Mouse (Mus musculus) right cerebral cortex, adult 2 months (tissue): ENCODE measurements around the gene Gm42906.

Experiments
- DNase-seq, 2 experiments: peaks; one replicate each; pipeline ENCODE4 v3.0.0; 2021 to 2022; ENCODE audit warnings: low spot score in 2 of 2

The Gm42906 gene

DNA sequence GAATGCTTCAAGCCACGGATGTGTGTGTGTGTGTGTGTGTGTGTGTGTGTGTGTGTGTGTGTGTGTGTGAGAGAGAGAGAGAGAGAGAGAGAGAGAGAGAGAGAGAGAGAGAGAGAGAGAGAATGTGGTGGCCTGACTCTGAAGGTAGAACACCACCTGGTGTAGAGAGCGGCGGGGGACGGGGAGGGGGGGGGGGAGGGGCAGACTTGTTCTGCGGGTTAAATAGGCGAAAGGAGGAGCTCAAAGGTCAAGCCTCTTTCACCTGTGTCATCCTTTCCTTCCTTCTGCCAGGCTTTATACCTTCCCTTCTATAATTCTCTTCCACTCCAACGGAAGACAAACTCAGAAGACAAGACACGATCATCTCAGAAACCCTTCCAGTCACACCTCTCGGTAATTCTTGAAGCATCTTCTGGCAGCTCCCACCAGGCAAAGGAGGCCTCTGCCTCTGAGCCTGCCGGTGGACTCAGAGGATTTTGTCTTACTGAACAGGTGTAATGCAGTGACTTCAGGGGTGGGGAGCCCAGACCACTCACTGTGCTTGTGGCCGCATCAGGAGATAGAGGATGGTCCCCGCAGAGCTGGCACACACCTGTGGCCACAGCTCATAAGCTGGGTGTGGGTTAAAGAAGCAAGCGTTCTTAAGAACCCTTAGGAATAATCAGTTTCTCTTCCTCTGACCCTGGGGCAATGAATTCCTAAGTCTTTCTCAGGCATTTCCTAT is 195.2 kb downstream of the Gm42906 start:
- no peak for DNase-seq

DNA sequence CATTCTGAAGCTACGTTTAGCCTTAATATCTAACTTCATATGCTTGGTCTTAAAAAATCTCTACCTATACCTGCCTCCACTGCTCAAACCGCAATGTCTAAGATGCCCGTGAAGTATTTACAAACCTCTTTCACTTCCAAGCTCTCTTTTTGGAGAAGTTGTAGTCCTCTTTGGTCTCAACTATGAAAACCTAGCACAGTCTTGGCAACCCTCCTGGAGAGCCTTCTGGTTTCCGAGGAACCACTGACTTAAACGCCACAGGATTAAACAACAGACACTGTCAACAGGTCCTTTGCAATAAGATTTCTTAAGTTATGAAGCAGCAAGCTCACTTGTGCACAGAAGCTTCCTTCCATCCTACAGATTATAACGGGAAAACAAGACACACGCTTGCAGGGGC is 196.1 kb downstream of the Gm42906 start:
- no peak for DNase-seq

GRCm38 (mm10) chr5:151231411-151231810 is 196.6 kb downstream of the Gm42906 start:
- DNase-seq, result no peak

DNA sequence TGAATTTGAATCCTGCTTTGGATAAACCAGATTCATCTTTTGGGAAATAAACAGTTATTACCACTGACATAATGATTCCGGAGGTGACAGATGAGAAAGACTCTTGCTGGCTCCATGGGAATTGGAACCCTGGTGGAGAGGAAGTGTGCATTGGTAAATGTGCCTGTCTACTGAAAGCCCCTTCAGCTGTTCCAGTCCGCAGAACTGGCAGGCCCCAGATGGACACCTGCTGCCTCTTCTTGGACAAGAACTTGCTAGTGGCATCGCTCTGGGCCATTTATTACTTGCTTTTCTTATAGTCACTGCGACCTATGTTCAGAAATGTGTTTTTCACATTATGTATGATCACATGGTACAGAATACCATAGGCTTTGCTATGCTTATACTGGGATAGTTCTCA is 197.5 kb downstream of the Gm42906 start:
- DNase-seq, result no peak

DNA sequence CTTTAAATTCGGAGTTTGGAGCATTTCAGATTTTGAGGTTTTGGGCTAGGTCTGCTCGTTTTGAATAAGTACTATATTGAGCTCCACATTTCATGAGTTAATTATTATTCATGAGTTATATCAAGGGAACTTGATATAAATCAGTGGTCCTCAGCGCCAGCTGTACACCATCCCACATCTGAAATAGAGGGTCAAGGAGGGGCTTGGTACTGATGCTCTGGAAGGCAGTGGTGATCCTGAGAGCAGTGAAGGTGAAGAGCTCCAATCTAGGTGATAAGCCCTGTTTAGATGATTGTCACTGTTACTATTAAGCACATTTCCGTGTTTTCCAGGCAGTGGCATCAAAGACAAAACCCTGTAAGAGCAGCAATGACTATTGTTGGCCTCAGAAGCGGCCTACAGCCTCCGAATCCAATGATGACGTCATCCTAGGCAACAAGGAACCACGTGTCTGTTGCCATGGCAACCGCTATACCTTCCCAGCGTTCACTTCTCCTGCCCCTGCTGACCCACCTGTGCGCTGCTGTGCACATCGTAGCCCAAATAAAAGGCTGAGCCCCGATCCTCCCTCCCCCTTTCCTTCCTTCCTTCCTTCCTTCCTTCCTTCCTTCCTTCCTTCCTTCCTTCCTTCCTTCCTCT is 199.5 kb downstream of the Gm42906 start:
- no peak for DNase-seq

DNA sequence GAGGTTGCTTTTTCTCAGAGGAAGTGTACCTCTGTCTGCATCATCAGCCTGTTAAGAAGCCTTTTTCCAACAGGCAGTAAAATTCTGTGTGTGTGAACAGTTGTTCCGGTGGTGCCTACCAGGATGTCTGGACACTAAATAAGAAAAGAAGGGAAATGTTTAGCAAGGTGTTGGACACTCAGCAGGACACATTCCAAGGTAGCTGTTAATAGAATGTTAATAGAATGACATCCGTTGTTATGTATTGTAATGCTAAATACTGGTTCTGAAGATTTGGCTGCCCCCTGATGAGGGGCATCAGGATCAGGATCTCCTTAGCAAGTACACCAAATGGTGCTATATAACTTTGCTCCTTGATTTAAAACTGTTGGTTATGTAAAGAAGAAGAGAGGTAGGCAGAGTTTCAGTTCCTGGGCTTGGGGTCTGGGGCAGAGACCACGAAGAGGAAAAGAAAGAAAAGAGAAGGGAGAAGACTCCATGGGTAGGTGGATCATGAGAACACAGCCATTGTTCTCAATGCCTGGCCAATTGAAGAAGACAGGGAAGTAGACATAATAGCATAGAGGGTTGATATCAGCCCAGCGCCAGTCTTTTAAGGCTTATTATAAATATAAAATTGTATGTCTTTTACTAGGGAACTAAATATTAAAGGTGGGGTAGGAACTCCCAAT is 204.1 kb downstream of the Gm42906 start:
- no peak for DNase-seq

DNA sequence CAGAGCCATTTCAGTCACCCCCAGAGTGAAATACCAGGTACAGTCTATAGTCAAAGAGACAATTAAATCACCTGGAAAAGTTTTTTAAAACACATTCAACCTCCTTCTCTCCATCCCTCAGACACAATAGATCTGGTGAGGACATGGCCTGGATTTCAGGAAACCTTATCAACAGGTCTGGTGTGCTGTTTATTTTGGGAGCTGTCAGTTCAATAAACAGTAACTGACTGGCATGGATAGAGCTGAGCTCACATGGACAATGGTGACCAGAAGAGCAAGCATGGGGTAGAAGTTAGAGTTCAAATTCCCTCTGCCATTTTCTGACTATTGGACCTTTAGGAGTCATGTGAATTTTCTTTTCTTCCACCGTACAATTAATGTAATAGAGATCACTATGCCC is 205.2 kb downstream of the Gm42906 start:
- no peak for DNase-seq

- DNase-seq, result no peak
Measured at GRCm38 (mm10) chr5:151218689-151219115, 209.3 kb downstream of the Gm42906 start.

DNA sequence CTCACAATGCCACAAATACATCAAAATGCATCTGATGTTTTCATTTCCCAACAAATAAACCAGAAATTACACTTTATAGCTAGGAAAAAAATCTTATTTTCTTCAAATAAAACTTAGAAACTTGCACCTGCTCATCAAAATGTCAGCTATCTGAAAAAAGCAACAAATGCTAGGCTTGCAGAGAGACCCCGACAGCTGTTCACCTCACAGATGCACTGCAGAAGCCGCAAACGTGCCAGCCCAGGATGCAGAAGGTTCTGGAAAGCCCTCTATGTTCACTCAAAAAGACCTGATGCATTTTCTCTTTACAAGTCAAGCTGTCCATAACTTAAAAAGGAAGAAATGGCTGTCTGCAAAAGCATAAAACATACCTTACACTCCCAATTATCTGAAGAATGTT is 214.9 kb downstream of the Gm42906 start:
- no peak for DNase-seq

GRCm38 (mm10) chr5:151210869-151211268 is 217.1 kb downstream of the Gm42906 start:
- DNase-seq, result no peak

DNA sequence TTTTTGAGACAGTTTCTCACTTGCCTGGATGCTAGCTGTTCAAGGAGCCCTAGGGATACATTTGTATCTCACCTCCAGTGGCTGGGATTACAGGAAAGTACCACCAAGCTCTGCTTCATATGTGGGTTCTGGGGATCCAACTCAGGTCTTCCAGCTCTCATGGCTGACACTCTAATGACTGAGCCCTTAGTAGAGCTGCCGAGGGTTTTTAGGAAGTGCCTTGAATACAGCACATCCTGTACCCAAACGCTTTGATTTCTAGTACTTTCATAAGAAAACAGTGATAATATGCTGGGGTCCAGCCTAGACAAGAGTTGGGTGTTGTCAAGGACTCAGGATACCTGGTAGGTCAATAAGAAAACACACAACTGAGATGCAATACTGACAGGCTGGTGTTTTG is 217.9 kb downstream of the Gm42906 start:
- DNase-seq, result no peak

- no peak for DNase-seq
Measured at GRCm38 (mm10) chr5:151205017-151205416, 222.9 kb downstream of the Gm42906 start.

DNA sequence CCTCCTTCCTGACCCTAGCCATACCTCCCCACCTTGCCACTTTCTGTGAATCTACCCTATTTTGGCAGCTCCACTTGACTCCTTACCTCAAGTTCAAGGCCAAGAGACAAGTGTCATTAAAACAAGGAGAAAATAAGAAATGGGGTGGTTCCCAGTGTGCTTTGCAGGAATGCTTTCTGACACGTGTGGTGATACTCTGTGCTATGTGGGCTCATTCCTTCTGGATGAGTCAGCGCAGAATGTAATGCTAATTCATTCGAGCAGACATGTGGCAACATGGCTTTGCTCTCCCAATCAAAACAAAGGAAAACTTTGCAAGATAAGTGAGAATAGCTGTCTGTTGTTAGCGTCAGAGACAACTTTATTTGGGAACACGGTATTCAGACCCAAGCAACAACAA is 225.0 kb downstream of the Gm42906 start:
- no peak for DNase-seq

GRCm38 (mm10) chr5:151201220-151201619 is 226.7 kb downstream of the Gm42906 start:
- no peak for DNase-seq

GRCm38 (mm10) chr5:151199235-151199634 is 228.7 kb downstream of the Gm42906 start:
- no peak for DNase-seq

DNA sequence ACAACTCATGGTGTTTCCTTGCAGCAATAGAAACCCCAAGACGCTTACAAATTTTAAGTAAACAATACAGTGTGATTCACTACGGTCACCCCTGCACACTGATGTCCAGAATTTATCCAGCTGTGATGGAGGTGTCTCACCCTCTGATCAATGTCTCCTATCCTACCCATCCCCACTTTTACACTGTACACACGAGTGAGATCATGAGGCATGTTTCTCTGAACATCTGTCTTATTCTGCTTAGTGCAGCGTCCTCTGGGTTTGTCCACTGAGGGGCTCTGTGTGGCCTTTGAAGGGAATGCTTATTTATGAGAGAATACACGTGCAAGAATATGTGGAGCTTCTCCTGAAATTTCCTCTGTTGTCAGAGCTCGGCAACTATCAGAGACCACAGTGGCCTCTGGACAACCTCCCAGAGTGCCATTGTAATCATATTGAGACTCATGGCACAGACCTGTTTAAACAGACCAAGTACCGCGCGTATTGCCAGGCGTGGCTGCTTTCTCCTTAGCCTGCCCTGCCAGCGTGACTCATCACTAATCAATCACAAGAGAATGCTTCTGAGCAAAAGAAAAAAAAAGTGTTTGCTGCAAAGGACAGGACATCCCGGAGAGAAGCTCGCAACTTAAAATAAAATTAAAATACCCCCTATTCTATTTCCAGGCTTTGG is 231.2 kb downstream of the Gm42906 start:
- DNase-seq, result no peak

- no peak for DNase-seq
Measured at GRCm38 (mm10) chr5:151193885-151194520, 234.0 kb downstream of the Gm42906 start.

DNA sequence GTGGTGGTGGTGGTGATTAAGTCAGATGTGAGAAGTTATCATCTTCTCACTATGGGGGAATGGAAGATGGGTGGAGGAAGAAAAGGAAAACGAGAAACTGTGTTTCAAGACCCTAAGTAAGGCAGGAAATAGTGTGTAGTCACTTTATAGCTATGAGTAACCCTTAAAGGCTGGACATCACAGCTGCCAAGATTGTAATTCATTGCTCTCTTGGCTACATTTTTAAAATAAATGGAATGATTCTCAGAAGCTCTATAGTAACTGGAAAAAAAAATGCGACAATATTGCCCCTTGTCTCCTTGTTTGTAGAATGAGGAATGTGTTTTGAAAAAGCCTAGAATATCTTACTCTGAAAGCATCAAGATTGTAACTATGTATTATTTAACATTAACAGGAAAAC is 235.7 kb downstream of the Gm42906 start:
- DNase-seq, result no peak

DNA sequence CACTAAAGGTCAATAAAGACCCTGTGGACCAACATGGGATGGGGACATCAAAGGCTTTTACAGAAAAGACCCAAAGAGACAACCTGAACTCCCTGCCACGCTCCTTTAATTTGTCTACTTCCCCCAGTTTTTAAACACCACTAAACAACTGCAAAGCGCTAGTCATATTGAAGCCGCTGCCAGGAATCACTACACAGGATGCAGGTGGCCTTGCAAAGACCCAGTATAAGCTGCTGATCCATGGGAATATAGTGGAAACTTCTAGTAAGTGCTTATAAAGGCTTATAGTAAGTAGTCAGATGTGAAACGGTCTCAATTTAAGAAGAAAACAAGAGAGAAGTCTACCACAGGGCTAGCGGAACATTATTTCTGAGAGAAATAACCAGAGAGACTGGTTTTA is 237.2 kb downstream of the Gm42906 start:
- no peak for DNase-seq

- peak; percentile 28 to 41 for DNase-seq
Measured at GRCm38 (mm10) chr5:151189789-151190378, 238.1 kb downstream of the Gm42906 start.

DNA sequence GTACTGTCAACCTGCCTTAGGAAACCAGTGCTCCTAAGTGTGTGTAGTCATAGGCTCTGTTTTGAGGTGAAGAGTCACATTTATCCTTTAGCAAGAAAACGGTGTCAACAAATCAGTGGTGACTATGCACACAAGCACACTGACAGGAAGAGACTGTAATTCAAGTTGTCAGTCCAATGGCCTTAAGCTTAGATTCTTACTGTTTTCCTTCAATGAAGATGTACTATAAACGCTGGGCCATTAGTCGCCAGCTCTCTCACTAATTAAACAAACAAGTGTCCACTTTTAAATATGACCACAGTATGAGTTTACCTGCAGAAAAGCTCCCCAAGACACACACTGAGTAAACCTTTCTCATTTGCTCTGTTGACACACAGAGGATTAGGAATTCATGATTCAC is 238.6 kb downstream of the Gm42906 start:
- no peak for DNase-seq

DNA sequence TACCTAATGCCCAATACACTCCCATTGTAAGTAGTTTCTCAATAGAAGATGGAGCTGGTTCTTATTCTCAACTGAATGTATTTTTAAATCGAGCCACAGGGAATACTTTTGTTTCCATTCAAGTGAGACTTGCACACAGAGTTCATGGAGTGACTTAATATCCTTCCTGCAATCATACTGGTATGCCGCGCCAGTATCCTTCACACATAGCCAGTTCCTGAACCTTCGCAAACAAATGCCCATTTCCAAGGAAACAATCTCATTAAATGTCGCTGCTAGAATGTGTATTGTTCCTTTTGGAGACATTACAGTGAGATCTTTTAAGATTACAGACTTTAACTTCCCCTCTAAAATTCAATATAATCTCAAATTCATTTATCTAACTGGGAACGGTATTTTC is 239.3 kb downstream of the Gm42906 start:
- DNase-seq, result no peak
